Mouse (Mus musculus) myocyte (in vitro differentiated cells): ENCODE results near the gene Capn8.

Source experiments
- E2F4 ChIP-seq: IDR thresholded peaks from one replicate; pipeline ENCODE4 v1.6.1; 2011; ENCODE audit warnings: mild to moderate bottlenecking, control low read depth, moderate library complexity; ENCODE audit not compliant: insufficient read depth
- MYOG ChIP-seq, 3 experiments: IDR thresholded peaks; one replicate each; pipeline ENCODE4 v1.6.1; 2011; ENCODE audit warnings: control low read depth in 2 of 3, low read depth in 2 of 3, mild to moderate bottlenecking in 2 of 3; ENCODE audit not compliant: insufficient read length in 2 of 3, control insufficient read depth in 1 of 3, insufficient read depth in 1 of 3
- POLR2A ChIP-seq: IDR thresholded peaks from one replicate; pipeline ENCODE4 v1.6.1; 2011; ENCODE audit warnings: low read depth, mild to moderate bottlenecking, control low read depth, moderate library complexity; ENCODE audit not compliant: insufficient read length
- POLR2AphosphoS2 ChIP-seq: IDR thresholded peaks from one replicate; pipeline ENCODE4 v1.6.1; 2011; ENCODE audit warnings: low read depth, control low read depth; ENCODE audit not compliant: insufficient read length
- TCF12 ChIP-seq: IDR thresholded peaks from one replicate; pipeline ENCODE4 v1.6.1; 2011; ENCODE audit warnings: mild to moderate bottlenecking, control low read depth; ENCODE audit not compliant: poor library complexity, insufficient read depth, severe bottlenecking
- TCF3 ChIP-seq: IDR thresholded peaks from one replicate; pipeline ENCODE4 v1.6.1; 2011; ENCODE audit warnings: low read depth, control low read depth; ENCODE audit not compliant: insufficient read length

GRCm38 (mm10) chr1:182621256-182621655, 56.4 kb downstream of the Capn8 start:
- no peak for TF ChIP-seq TCF12
- no peak for TF ChIP-seq POLR2A
- no peak for TF ChIP-seq TCF3
- TF ChIP-seq POLR2AphosphoS2: no peak
- TF ChIP-seq E2F4: no peak
- no peak for TF ChIP-seq MYOG (IDR thresholded peaks at IDR 0.05; ENCODE audit: control insufficient read depth in 1 of 3, insufficient read depth in 1 of 3, insufficient read length in 2 of 3, low read depth in 2 of 3)
